Mouse (Mus musculus) right cerebral cortex, postnatal 4 days (tissue): ENCODE data around the gene Urah.

ENCODE experiments used
- DNase-seq: peaks from one replicate; pipeline ENCODE4 v3.0.0-alpha.2; 2022

Gene Urah

DNA sequence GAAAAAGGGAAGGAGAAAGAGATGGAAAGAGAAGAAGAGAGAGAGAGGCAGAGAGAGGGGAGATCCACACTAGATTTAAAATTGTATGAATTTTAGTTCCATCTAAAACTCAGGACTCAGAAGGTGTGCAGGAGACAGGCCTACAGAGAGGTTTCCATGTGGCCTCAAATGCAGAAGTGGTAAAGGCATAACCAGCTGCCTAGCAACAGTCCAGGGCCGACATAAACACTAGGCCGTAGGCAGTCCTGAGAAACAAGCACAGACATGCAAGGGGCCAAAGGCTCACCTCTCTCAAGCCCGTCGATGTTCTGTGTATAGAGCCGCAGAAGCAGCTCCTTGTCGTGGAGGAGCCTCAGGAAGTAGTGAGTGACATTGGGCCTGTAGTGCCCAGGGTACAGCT is 42.5 kb downstream of the Urah start:
- DNase-seq, result no peak

GRCm38 (mm10) chr7:140879355-140879754 is 44.5 kb downstream of the Urah start:
- no peak for DNase-seq

- no peak for DNase-seq
Measured at GRCm38 (mm10) chr7:140880419-140880818, 45.6 kb downstream of the Urah start.

GRCm38 (mm10) chr7:140880865-140881515 is 46.2 kb downstream of the Urah start:
- no peak for DNase-seq

- DNase-seq, result peak; percentile 93
Measured at GRCm38 (mm10) chr7:140881696-140882468, 47.1 kb downstream of the Urah start, which contains the start of the genes Psmd13 and Sirt3. Gene Psmd13 (plus strand): TSS chr7:140881968. Gene Sirt3 (minus strand): TSS chr7:140882309.

GRCm38 (mm10) chr7:140882469-140882803 is 47.6 kb downstream of the Urah start:
- no peak for DNase-seq
